Mouse (Mus musculus) small intestine, adult 2 months (tissue): ENCODE data around the gene Eif6.

ENCODE experiments used
- CTCF ChIP-seq: fragments of 200-500 bp; IDR thresholded peaks from 2 replicates; pipeline ENCODE4 v1.5.1; 2012; ENCODE audit warnings: low read depth, mild to moderate bottlenecking, control low read depth, inconsistent platforms, low read length, moderate library complexity, mixed read lengths; ENCODE audit not compliant: insufficient replicate concordance, insufficient read length; ENCODE audit errors: extremely low read depth
- POLR2A ChIP-seq: fragments of 200-500 bp; IDR thresholded peaks from 2 replicates; pipeline ENCODE4 v1.6.1; 2012; ENCODE audit warnings: low read depth, mild to moderate bottlenecking, control low read depth, inconsistent platforms, low read length, moderate library complexity

- TF ChIP-seq POLR2A: no peak
- no peak for TF ChIP-seq CTCF
Measured at GRCm38 (mm10) chr2:155816179-155816578, 10.5 kb downstream of the Eif6 start.
